Mouse (Mus musculus): ENCODE measurements at regions not wholly inside any gene's neighbourhood (a gene's known extent, or its start where the extent isn't known, plus 50 kb on each side); places are given as distances from the start of the nearest gene placed in this dataset.

GRCm38 (mm10) chr12:70645407-70645806 lies 179.9 kb upstream of the Frmd6 start:
- no peak for TF ChIP-seq CTCF (IDR thresholded peaks at IDR 0.05; ENCODE audit: insufficient read depth, low read length)
- TF ChIP-seq POLR2A (IDR thresholded peaks at IDR 0.05; ENCODE audit: borderline replicate concordance, extremely low read depth, low read depth, low read length): no peak
